Mouse (Mus musculus): ENCODE results near the gene Scn1a.

GRCm38 (mm10) chr2:66465484-66465883 is 24.8 kb upstream of the Scn1a start:
- TF ChIP-seq POLR2A (IDR thresholded peaks at IDR 0.05; ENCODE audit: insufficient read depth, low read length), result no peak
- no peak for TF ChIP-seq CTCF (IDR thresholded peaks at IDR 0.05; ENCODE audit: low read depth, low read length)
- TF ChIP-seq EP300 (IDR thresholded peaks at IDR 0.05; ENCODE audit: insufficient read depth, low read depth, low read length), result no peak

Measured in ES-Bruce4 (cell line).